10 mouse cellular contexts compared by ENCODE assay signal in the genomic region with DNA sequence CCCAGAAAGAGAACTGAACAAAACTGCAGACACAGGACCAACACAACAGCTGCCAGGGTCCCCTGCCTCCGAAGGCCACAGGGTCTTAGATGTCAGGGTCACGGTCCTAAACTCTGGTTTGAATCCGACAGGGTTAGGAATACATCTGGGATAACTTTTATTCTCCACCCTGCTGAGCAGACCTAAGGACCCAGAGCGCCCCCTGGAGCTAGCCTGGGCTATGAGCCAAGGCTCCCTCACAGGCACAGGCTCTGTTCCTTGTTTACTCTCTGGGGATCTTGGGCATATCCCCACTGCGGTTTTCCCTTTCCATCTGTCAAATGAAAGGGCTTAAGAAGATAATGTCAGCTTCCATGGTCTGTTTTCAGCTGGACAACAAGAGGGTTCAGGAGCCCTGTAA. TPM values are rescaled to one million over a fixed set of nuclear protein-coding genes. Genes with fewer than 3 reads are reported as not detected.
A peak's percentile ranks its signal among the peaks of the same experiment; 100 is the strongest.
DNase-seq lines count a peak whose midpoint lies in the region; ATAC-seq and TF ChIP-seq lines count a peak whose summit lies in the region.
"Had no signal": no experiment of that assay in that cellular context is flagged by ENCODE, and none has a peak within 500 bp of the region (broad histone marks: within the 10 kb centered on the region; RNA-seq: fewer than 3 reads in every experiment).

No protein-coding gene starts in this region.

- DNase-seq in 3T3-L1 (ENCODE audit: low read depth, low spot score) = peak; percentile 22
- DNase-seq in ES-E14 (ENCODE audit: low read depth, low spot score) = peak; percentile 9
- peak; percentile 57 to 62 for DNase-seq in kidney, postnatal 4 days
- DNase-seq in adipocyte (ENCODE audit: low spot score) = no peak
- no peak for DNase-seq in frontal cortex, postnatal 10 days (ENCODE audit: low spot score in 2 of 2)

- no peak overlapping the region for H3K9ac ChIP-seq in intestine, postnatal 0 days (ENCODE audit: low read depth, low read length)
- H3K9ac ChIP-seq in intestine, embryonic 16.5 days (ENCODE audit: low read depth, low read length) = no peak overlapping the region
- H3K9ac ChIP-seq in ES-E14 (ENCODE audit: insufficient read depth, low read depth, low read length, poor library complexity, severe bottlenecking) = no peak overlapping the region
- H3K9ac ChIP-seq in forebrain, embryonic 12.5 days = no peak overlapping the region
- H3K9ac ChIP-seq: forebrain, embryonic 13.5 days had no signal

- WGBS in intestine, postnatal 0 days = 53% methylated on average over 5 of the region's 5 CpGs
- WGBS in intestine, embryonic 16.5 days = 51% methylated on average over 5 of the region's 5 CpGs
- WGBS in forebrain, embryonic 12.5 days = 59% methylated on average over 5 of the region's 5 CpGs

- in situ Hi-C loops in ES-E14 (cut with MboI; ENCODE audit: low sequenced_read_pairs in 2 of 2, unreplicated experiment in 2 of 2) = no loop called here

- H3K27me3 ChIP-seq in intestine, postnatal 0 days (replicated peaks; ENCODE audit: control insufficient read depth, insufficient read depth, low read length) = no peaks in the 10 kb centered on the region
- H3K27me3 ChIP-seq in intestine, embryonic 16.5 days (replicated peaks; ENCODE audit: control insufficient read depth, insufficient read depth, low read length) = no peaks in the 10 kb centered on the region
- no peaks in the 10 kb centered on the region for H3K27me3 ChIP-seq in forebrain, embryonic 12.5 days
- H3K27me3 ChIP-seq: forebrain, embryonic 13.5 days had no signal

- no peak overlapping the region for H3K4me3 ChIP-seq in intestine, postnatal 0 days (ENCODE audit: low read depth, low read length)
- H3K4me3 ChIP-seq in intestine, embryonic 16.5 days (ENCODE audit: low read length) = no peak overlapping the region
- no peak overlapping the region for H3K4me3 ChIP-seq in ES-E14 (ENCODE audit: insufficient read depth in 1 of 2, low read depth in 1 of 2, low read length in 2 of 2, poor library complexity in 1 of 2, severe bottlenecking in 1 of 2)
- no peak overlapping the region for H3K4me3 ChIP-seq in forebrain, embryonic 12.5 days (replicated peaks)
- H3K4me3 ChIP-seq: forebrain, embryonic 13.5 days; megakaryocyte, embryonic 14.5 days had no signal

- no peaks in the 10 kb centered on the region for H3K9me3 ChIP-seq in intestine, postnatal 0 days (ENCODE audit: control insufficient read depth)
- H3K9me3 ChIP-seq in intestine, embryonic 16.5 days (ENCODE audit: control insufficient read depth, low read length) = no peaks in the 10 kb centered on the region
- no peaks in the 10 kb centered on the region for H3K9me3 ChIP-seq in ES-E14 (ENCODE audit: control insufficient read depth, insufficient read depth, low read depth, low read length)
- H3K9me3 ChIP-seq in forebrain, embryonic 12.5 days = peaks cover 5% of the 10 kb centered on the region; the same call in 1 of the 2 replicates

- peak; percentile 63 for TF ChIP-seq CTCF in intestine, postnatal 0 days (IDR thresholded peaks at IDR 0.05; ENCODE audit: low read depth)

- no peak for ATAC-seq in intestine, postnatal 0 days
- ATAC-seq in intestine, embryonic 16.5 days = no peak
- no peak for ATAC-seq in forebrain, embryonic 12.5 days (ENCODE audit: low FRiP score)
- ATAC-seq: forebrain, embryonic 13.5 days had no signal

- no peak overlapping the region for H3K27ac ChIP-seq in intestine, postnatal 0 days (ENCODE audit: low read depth, low read length)
- H3K27ac ChIP-seq in intestine, embryonic 16.5 days (ENCODE audit: low read length) = no peak overlapping the region
- H3K27ac ChIP-seq in ES-E14 (ENCODE audit: insufficient read depth, low read depth, low read length, poor library complexity, severe bottlenecking) = no peak overlapping the region
- H3K27ac ChIP-seq in forebrain, embryonic 12.5 days = no peak overlapping the region
- H3K27ac ChIP-seq: forebrain, embryonic 13.5 days had no signal

- H3K4me1 ChIP-seq in intestine, postnatal 0 days (replicated peaks; ENCODE audit: control insufficient read depth, insufficient read depth, low read length) = no peaks in the 10 kb centered on the region
- H3K4me1 ChIP-seq in intestine, embryonic 16.5 days (ENCODE audit: control insufficient read depth, insufficient read depth, low read length) = no peaks in the 10 kb centered on the region
- no peaks in the 10 kb centered on the region for H3K4me1 ChIP-seq in ES-E14 (ENCODE audit: control insufficient read depth in 2 of 2, insufficient read depth in 2 of 2, low read length in 2 of 2, poor library complexity in 1 of 2)
- no peaks in the 10 kb centered on the region for H3K4me1 ChIP-seq in forebrain, embryonic 12.5 days
- H3K4me1 ChIP-seq: forebrain, embryonic 13.5 days had no signal

- no peak overlapping the region for H3K4me2 ChIP-seq in intestine, postnatal 0 days (replicated peaks; ENCODE audit: low read depth)
- no peak overlapping the region for H3K4me2 ChIP-seq in intestine, embryonic 16.5 days (ENCODE audit: low read depth, low read length)
- H3K4me2 ChIP-seq in forebrain, embryonic 12.5 days = no peak overlapping the region
- H3K4me2 ChIP-seq: forebrain, embryonic 13.5 days had no signal

- no peaks in the 10 kb centered on the region for H3K36me3 ChIP-seq in intestine, postnatal 0 days (ENCODE audit: control insufficient read depth, insufficient read depth)
- H3K36me3 ChIP-seq in intestine, embryonic 16.5 days (ENCODE audit: control insufficient read depth, insufficient read depth, low read length) = no peaks in the 10 kb centered on the region
- H3K36me3 ChIP-seq in ES-E14 (ENCODE audit: control insufficient read depth, insufficient read depth, low read length, poor library complexity, severe bottlenecking) = no peaks in the 10 kb centered on the region
- H3K36me3 ChIP-seq in forebrain, embryonic 12.5 days (replicated peaks) = no peaks in the 10 kb centered on the region

TF ChIP-seq in ES-E14, 5 proteins besides CTCF, POLR2A, EP300 and RAD21:
- TF ChIP-seq CHD2 (IDR thresholded peaks at IDR 0.05; ENCODE audit: low read depth, low read length) = no peak
- no peak for TF ChIP-seq ZC3H11A (IDR thresholded peaks at IDR 0.05; ENCODE audit: borderline replicate concordance, low read depth, low read length)
- TF ChIP-seq MAFK (IDR thresholded peaks at IDR 0.05; ENCODE audit: insufficient read depth, low read depth, low read length) = no peak
- no peak for TF ChIP-seq HCFC1 (IDR thresholded peaks at IDR 0.05; ENCODE audit: borderline replicate concordance, insufficient read depth, low read length)
- no peak for TF ChIP-seq ZNF384 (IDR thresholded peaks at IDR 0.05; ENCODE audit: low read depth, low read length)

RNA-seq across cellular contexts. Expression of a gene that starts 59.1 kb away (rescaled TPM):
- 38.3 and 42.7 TPM in 2 replicates for polyA plus RNA-seq in intestine, postnatal 0 days (2015; fragmentation: Nextera tagmentation; extraction: Ambion mirVana)
- polyA plus RNA-seq in intestine, embryonic 16.5 days (2015; fragmentation: Nextera tagmentation; extraction: Ambion mirVana) = 53.0 and 54.1 TPM in 2 replicates
- total RNA-seq in ES-E14 (2012; rRNA removed) = 8.7 and 10.5 TPM in 2 replicates
- polyA plus RNA-seq in forebrain, embryonic 12.5 days (2016; fragmentation: Nextera tagmentation; extraction: Ambion mirVana) = 55.0 and 60.2 TPM in 2 replicates

Comparison
In these comparisons a context has a peak if more than half of its experiments do, and no peak if none do; other contexts are left out.
1. DNase-seq: peak in 3T3-L1 (single experiment), ES-E14 (single experiment) and kidney, postnatal 4 days (2 of 2); none in adipocyte (single experiment) and frontal cortex, postnatal 10 days (0 of 2).